Mouse (Mus musculus): ENCODE measurements at regions not wholly inside any gene's neighbourhood (a gene's known extent, or its start where the extent isn't known, plus 50 kb on each side); places are given as distances from the start of the nearest gene placed in this dataset.

GRCm38 (mm10) chr15:71162097-71162496 lies 2672.3 kb upstream of the Gm6569 start:
- TF ChIP-seq CTCF (IDR thresholded peaks at IDR 0.05; ENCODE audit: borderline replicate concordance, insufficient read depth, low read length) (no peak), POLR2A (IDR thresholded peaks at IDR 0.05; ENCODE audit: low read depth, low read length) (no peak)
